Mouse (Mus musculus) embryonic facial prominence, embryonic 10.5 days (tissue): ENCODE data around the gene Atp2a3. TPM values are rescaled to one million over a fixed set of nuclear protein-coding genes. Genes with fewer than 3 reads are reported as not detected.
A peak's percentile ranks its signal among the peaks of the same experiment; 100 is the strongest.

ENCODE experiments used
- DNase-seq: peaks from one replicate; pipeline ENCODE4 v3.0.0-alpha.2; 2017; ENCODE audit warnings: low spot score
- H3K27ac ChIP-seq: fragments of 300-500 bp; sonication (generic); replicated peaks from 2 replicates; pipeline ENCODE4 v1.5.1; 2016; ENCODE audit warnings: mild to moderate bottlenecking
- H3K27me3 ChIP-seq: fragments of 300-500 bp; sonication (generic); replicated peaks from 2 replicates; pipeline ENCODE4 v1.6.1; 2016; ENCODE audit warnings: low read depth, mild to moderate bottlenecking; ENCODE audit not compliant: poor library complexity, severe bottlenecking
- H3K36me3 ChIP-seq: fragments of 300-500 bp; sonication (generic); replicated peaks from 2 replicates; pipeline ENCODE4 v1.6.1; 2016; ENCODE audit warnings: mild to moderate bottlenecking, moderate library complexity
- H3K4me1 ChIP-seq: fragments of 300-500 bp; sonication (generic); 2 replicates; pipeline ENCODE4 v1.6.1; 2016
- H3K4me3 ChIP-seq: fragments of 300-500 bp; sonication (generic); 2 replicates; pipeline ENCODE4 v1.5.1; 2016; ENCODE audit warnings: mild to moderate bottlenecking, moderate library complexity
- H3K9me3 ChIP-seq: fragments of 300-500 bp; sonication (generic); 2 replicates; pipeline ENCODE4 v1.6.1; 2016; ENCODE audit warnings: mild to moderate bottlenecking
- WGBS: fragments of 180-500 bp; shearing (Covaris S2); methylation state at CpG from one replicate; pipeline ENCODE4 v1.1.7; 2016; 5-methylcytosine and 5-hydroxymethylcytosine counted together
- polyA plus RNA-seq: library from polyadenylated mRNA; unstranded; fragments of >200 nt; fragmentation: Nextera tagmentation; extraction: Ambion mirVana; gene quantifications from 2 replicates; pipeline ENCODE4 v1.2.1, GENCODE M21; 2016

Atp2a3 gene
- polyA plus RNA-seq, 1 experiment from 2014 or later, result 1.3 TPM

DNA sequence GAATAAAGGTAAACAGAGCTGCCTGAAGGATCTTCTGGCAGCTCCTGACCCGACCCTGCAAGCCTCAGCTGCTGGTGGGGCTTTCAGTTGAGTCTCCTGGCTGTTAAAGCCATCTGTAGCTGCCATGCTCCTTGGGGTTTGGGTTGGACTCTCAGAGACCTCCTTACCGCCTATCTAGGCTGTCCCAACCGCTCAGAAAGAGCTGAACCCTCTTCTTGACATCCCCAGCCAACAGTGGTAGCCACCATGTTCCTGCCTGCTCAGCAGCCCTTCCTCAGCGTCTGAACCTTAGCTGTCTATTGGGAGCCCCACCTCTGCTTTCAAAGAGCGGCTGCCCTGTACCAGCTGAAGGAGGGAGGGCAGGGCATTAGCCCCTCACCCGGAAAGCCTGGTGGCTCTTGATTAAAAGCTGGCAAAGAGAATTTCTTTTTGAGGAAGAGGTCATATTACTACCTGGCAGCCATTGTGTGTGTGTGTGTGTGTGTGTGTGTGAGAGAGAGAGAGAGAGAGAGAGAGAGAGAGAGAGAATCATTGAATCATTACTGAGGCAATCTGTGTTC, 14.3 kb upstream of the Atp2a3 start:
- no peak overlapping the region for H3K4me3 ChIP-seq
- 51% methylated on average over 6 of the region's 6 CpGs for WGBS
- no peaks in the 10 kb centered on the region for H3K36me3 ChIP-seq
- DNase-seq, result no peak
- peak overlapping the region; percentile 54 for H3K27ac ChIP-seq
- H3K27me3 ChIP-seq, result peaks cover 12% of the 10 kb centered on the region; the same call in 1 of the 2 replicates
- no peaks in the 10 kb centered on the region for H3K9me3 ChIP-seq
- peaks cover 44% of the 10 kb centered on the region for H3K4me1 ChIP-seq

DNA sequence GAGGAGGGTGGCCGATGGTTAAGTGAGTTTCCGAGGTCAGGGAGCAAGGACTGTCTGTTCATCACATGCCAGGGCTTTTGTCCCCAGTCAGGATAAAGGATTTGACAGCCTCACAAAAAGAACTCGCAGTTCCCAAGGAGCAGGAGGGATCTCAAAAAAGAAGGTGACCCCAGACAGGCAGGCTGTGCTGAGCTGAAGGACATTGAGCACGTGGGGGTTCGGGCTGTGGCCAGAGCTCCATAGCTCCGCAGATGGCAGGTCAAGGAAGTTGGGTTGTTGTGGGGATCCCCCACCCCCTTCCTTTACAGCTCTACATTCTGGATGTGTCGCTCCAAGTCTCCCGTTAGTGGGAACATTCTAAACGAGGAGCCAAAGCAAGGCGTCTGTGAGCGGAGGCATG, 13.1 kb upstream of the Atp2a3 start:
- Histone ChIP-seq H3K27me3 (peaks cover 12% of the 10 kb centered on the region; the same call in 1 of the 2 replicates), H3K4me3 (no peak overlapping the region), H3K36me3 (no peaks in the 10 kb centered on the region), H3K27ac (peak overlapping the region; percentile 10; the same call in 1 of the 2 replicates), H3K9me3 (no peaks in the 10 kb centered on the region), H3K4me1 (peaks cover 46% of the 10 kb centered on the region)
- no peak for DNase-seq
- WGBS, result 60% methylated on average over 11 of the region's 11 CpGs

DNA sequence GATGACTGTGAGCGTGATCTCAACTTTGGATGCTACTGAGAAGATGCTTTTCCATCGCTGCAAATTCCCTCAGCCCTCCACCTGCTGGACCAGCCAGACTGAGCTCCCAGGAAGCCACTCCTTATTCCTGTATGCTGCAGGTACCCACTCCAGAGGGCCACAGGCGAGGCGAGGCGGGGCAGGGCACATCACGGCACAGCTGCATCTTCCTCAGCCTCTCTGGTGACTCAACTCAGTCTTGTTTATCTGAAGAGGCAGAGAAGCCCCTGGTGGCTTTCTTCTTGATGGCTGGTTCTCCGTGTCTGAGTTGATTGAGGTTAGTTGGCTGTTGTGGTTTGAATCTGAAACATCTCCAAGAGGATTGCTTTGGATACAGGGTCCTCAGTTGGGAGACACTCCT, 12.7 kb upstream of the Atp2a3 start:
- Histone ChIP-seq H3K4me3 (no peak overlapping the region), H3K27me3 (peaks cover 9% of the 10 kb centered on the region; the same call in 1 of the 2 replicates), H3K27ac (peak overlapping the region; percentile 10; the same call in 1 of the 2 replicates), H3K9me3 (no peaks in the 10 kb centered on the region), H3K36me3 (no peaks in the 10 kb centered on the region), H3K4me1 (peaks cover 49% of the 10 kb centered on the region)
- WGBS, result 76% methylated on average over 7 of the region's 7 CpGs
- no peak for DNase-seq

DNA sequence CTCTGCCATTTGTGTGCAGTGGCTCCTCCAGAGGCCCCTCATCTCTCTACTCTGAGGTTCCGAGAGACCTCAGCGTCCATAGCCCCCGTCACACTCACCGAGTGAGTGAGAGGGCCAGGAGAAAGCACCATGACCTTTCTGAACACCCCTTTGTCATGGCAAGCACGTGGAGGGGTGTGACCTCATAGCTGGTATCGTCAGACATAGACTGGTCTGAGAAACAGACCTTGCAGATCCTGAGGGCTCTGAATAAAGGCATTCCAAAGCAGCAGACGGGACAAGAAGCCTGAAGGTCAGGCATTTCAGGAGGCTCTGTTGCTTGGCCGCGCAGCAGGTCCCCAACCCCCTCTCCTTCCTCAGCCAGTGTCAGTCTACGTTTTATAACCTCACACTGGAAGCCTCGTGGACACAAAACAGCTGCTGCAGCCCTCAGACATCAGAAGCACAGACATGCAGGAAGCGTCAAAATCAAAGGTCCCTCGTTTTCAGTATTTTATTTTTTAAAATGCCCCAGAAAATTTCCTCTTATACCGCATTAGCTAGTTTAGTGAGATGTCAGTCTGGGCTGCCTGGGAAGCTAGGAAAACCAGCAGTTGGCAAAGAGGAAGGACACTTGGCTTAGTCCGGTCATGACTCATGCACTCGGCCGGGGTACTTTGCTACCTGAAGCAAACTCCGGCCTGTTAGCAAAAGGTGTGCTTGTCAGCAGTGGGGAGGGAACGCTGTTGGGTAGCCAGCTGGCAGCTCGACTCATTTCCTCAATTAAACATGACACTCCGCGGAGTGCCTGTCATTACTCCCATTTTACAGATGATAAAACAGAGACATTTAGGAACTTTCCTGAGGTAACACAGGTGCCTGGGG, 9.6 kb upstream of the Atp2a3 start:
- peaks cover 30% of the 10 kb centered on the region for H3K4me1 ChIP-seq
- no peaks in the 10 kb centered on the region for H3K9me3 ChIP-seq
- H3K4me3 ChIP-seq, result no peak overlapping the region
- peaks cover 11% of the 10 kb centered on the region; the same call in 1 of the 2 replicates for H3K27me3 ChIP-seq
- H3K27ac ChIP-seq, result no peak overlapping the region
- no peak for DNase-seq
- no peaks in the 10 kb centered on the region for H3K36me3 ChIP-seq
- 75% methylated on average over 22 of the region's 22 CpGs for WGBS

DNA sequence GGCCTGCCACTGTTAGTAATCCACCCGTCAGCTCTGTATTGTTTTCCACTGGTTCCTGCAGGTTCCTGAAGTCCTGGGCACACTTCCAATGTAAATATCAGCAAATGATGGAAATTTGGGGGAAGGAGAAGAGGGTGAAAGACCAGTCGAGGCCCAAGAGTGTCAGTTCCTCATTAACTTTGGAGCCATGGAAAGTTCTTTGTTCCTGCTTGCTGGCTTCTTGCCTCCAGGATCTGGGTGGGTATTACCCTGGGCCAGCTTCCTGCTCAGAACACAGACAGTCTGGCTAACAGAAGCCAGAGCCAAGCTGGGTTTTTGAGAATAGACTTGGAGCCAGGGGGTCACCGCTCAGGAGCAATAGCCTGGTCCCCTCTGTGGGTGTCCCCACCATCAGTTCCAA, 8.7 kb upstream of the Atp2a3 start:
- no peaks in the 10 kb centered on the region for H3K9me3 ChIP-seq
- H3K27me3 ChIP-seq, result peaks cover 11% of the 10 kb centered on the region; the same call in 1 of the 2 replicates
- 69% methylated on average over 3 of the region's 3 CpGs for WGBS
- H3K4me3 ChIP-seq, result no peak overlapping the region
- DNase-seq, result no peak
- H3K27ac ChIP-seq, result no peak overlapping the region
- peaks cover 21% of the 10 kb centered on the region for H3K4me1 ChIP-seq
- no peaks in the 10 kb centered on the region for H3K36me3 ChIP-seq

DNA sequence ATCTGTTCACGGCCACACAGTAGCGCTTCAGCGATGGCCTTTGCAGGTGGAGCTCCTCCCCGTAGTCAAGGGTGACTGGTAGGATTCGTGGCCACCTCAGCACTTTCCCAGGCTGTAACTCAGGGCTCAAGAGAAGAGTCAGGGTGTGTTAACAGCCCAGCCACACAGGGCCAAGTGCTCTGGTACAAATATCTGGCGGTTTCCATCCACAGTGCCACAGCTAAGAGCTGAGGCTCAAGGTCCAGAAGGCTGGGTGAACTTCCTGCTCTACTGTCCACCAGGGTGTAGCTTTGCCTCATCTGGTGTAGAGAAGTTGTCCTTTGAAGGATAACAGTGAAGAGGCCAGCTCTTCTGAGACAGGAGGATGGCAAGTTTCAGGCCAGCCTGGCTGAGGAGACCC, 8.3 kb upstream of the Atp2a3 start:
- Histone ChIP-seq H3K4me1 (peaks cover 16% of the 10 kb centered on the region), H3K9me3 (no peaks in the 10 kb centered on the region), H3K27ac (no peak overlapping the region), H3K4me3 (no peak overlapping the region), H3K36me3 (no peaks in the 10 kb centered on the region), H3K27me3 (peaks cover 10% of the 10 kb centered on the region)
- 92% methylated on average over 6 of the region's 6 CpGs for WGBS
- no peak for DNase-seq

DNA sequence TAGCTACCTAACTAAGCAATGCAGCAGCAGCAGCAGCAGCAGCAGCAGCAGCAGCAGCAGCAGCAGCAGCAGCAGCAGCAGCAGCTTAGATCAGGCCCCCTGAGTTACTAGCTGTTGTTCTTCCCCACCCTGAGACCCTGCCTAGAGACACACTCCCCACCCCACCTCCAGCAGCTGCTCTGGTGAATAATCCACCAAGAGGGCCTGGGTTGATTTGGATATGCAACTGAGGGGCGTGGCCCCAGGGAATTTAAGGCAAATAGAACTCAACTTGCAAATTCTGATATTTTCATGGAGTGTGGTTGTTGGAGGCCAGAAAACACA, 7.9 kb upstream of the Atp2a3 start:
- Histone ChIP-seq H3K4me1 (peaks cover 12% of the 10 kb centered on the region), H3K4me3 (no peak overlapping the region), H3K9me3 (no peaks in the 10 kb centered on the region), H3K27me3 (peaks cover 10% of the 10 kb centered on the region), H3K27ac (no peak overlapping the region), H3K36me3 (no peaks in the 10 kb centered on the region)
- WGBS, result 75% methylated on average over 1 of the region's 1 CpGs
- DNase-seq, result no peak

DNA sequence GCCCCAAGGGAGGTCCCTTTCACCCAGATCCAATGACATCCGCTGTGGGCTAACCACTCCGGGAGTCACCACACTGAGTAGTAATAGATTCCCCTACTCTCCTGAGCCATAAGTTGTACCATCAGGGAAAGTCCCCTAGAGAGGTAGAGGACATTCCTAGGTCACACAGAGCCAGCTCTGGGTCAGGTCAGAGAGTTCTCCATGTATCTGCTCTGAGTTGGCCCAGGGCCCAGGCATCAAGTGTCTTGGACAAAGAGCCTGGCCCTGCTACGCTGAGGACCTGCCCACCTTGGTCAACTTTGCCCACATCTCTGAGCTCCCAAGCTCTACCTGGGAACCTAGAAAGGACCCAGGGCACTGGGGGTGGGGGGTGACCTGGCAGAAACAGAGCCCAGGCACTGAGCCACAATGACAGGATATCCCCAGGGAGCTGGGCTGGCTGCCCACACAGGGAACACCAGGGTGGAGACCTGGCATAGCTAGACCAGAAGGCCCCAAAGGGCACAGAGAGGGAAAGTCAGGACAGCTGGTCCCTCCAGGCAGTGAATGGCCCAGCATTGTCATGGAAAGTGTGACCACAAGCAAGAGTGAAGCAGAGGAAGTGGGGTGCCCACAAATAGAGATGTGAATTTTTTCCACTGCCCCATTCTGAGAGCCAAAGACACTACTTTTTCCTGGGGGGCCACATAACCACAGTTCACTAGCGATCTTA, 7.4 kb upstream of the Atp2a3 start:
- DNase-seq, result no peak
- Histone ChIP-seq H3K9me3 (no peaks in the 10 kb centered on the region), H3K36me3 (no peaks in the 10 kb centered on the region), H3K27ac (no peak overlapping the region), H3K27me3 (peaks cover 13% of the 10 kb centered on the region), H3K4me1 (peaks cover 12% of the 10 kb centered on the region), H3K4me3 (no peak overlapping the region)
- 86% methylated on average over 4 of the region's 4 CpGs for WGBS

DNA sequence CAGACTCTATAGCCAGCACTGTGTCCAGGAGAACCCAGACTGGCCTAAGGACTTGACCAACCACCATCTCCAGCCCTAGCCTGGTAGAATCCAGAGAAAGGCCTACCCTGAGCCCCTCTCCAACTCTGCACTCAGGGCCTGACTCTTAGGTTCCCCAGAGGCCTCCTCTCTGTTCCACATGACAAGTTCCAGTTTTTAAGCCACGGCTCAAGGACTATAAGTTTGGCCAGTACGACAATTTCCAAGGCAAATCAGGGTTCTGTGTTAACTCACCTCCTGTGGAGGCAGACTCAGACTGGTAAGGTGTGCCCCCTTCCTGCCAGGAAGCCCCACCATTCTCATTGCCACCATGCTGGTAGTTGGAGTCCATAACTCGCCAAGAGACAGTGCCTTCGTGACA, 6.8 kb upstream of the Atp2a3 start:
- Histone ChIP-seq H3K9me3 (no peaks in the 10 kb centered on the region), H3K4me1 (peaks cover 12% of the 10 kb centered on the region), H3K27ac (no peak overlapping the region), H3K4me3 (no peak overlapping the region), H3K36me3 (no peaks in the 10 kb centered on the region), H3K27me3 (peaks cover 20% of the 10 kb centered on the region)
- DNase-seq, result no peak
- whole genome bisulfite sequencing, result 90% methylated on average over 4 of the region's 4 CpGs

DNA sequence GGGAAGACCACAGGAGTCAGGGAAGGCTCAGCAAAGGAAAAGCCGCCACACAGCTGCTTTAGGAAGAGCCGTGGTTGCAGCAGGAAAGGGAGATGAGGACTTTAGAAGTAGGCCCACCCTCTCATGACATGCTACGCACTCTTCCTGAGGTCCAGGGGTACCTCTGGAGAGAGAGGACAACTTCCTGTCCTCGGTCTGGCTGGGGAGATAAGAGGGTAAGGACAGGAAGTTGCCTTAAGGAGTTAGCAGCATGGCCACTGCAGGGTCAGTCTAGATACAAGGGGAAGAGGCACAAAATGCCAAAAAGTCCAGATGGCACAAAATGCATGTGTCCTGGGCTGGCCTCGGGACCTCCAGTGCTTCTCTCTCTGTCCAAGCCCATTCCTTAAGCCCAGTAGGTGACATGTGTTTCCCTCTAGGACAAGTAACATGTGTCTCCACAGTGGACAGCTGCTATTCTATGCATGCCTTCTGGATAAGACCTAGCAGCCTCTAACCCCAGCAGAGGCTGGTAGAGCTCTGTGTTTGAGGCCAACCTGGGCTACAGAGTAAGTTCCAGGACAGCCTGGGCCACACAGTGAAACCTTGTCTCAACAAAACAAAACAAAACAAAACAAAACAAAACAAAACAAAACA, 5.5 kb upstream of the Atp2a3 start:
- DNase-seq, result no peak
- peaks cover 32% of the 10 kb centered on the region for H3K27me3 ChIP-seq
- H3K4me1 ChIP-seq, result peaks cover 13% of the 10 kb centered on the region
- no peak overlapping the region; the same call in 1 of the 2 replicates for H3K27ac ChIP-seq
- no peak overlapping the region for H3K4me3 ChIP-seq
- no peaks in the 10 kb centered on the region for H3K9me3 ChIP-seq
- WGBS, result 63% methylated on average over 5 of the region's 5 CpGs
- H3K36me3 ChIP-seq, result no peaks in the 10 kb centered on the region

DNA sequence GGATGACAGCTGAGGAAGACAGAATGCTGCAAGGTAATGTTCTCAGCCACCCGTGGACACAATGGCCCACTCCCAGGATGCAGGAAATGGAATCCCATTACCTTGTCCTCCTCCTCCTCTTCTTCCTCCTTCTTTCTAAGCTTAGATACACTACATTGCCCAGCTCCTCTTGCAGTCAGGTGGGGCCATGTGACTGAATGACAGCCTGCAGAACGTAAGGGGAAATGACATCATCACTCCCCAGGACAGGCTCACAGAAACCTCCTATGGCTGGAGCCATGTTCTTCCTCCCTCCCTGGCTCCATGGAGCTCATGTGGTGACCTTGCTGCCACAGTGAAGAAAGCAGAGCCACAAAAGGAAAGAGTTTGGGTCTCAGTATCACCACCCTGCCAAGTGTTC, 3.7 kb upstream of the Atp2a3 start:
- H3K27ac ChIP-seq, result no peak overlapping the region
- no peaks in the 10 kb centered on the region for H3K36me3 ChIP-seq
- no peak overlapping the region for H3K4me3 ChIP-seq
- H3K27me3 ChIP-seq, result peaks cover 51% of the 10 kb centered on the region
- peaks cover 20% of the 10 kb centered on the region for H3K4me1 ChIP-seq
- WGBS, result 56% methylated on average over 2 of the region's 2 CpGs
- H3K9me3 ChIP-seq, result no peaks in the 10 kb centered on the region
- no peak for DNase-seq

DNA sequence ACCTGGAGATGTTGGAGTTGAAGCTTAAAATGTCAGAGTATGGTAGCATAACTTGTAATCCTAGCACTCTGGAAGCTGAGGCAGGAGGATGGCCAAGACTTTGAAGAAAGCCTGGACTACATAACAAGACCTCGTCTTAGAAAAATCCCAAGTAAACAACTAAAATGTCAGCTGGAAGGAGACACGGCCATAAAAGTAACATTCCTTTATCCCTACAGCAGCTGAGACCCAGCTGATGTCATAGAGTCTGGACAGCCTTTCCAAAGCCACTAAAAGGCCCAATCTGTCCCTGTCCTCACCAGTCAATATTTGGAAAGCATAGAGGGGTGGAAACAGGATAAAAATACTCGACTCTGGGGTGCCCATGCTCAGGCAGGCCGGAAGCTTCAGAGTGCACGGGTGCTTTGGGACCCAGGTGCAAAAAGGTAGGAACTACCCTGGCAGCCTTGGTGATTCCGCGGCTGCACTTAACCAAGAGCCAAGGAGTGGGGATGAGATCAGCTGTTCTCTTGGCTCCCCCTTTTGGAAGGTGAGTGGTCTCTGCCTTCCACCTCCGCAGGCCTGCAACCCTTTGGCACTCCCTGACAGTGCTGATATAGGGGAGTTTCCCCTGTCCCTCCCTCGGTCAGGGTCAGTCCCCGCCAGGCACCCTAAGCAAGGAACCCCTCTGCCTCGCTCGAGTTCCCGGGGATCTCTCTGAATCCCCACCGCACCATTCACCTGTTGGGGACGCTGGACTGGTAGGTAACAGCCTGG, 867 bp upstream of the Atp2a3 start:
- DNase-seq, result no peak
- H3K27ac ChIP-seq, result no peak overlapping the region
- H3K9me3 ChIP-seq, result no peaks in the 10 kb centered on the region
- peak overlapping the region; percentile 53; the same call in 1 of the 2 replicates for H3K4me3 ChIP-seq
- WGBS, result 12% methylated on average over 15 of the region's 15 CpGs
- H3K4me1 ChIP-seq, result peaks cover 23% of the 10 kb centered on the region
- no peaks in the 10 kb centered on the region for H3K36me3 ChIP-seq
- peaks cover 72% of the 10 kb centered on the region for H3K27me3 ChIP-seq
